Mouse (Mus musculus) ES-Bruce4 (cell line): Measurements from ENCODE around the gene Map1b. TPM values are rescaled to one million over a fixed set of nuclear protein-coding genes. Genes with fewer than 3 reads are reported as not detected.

Source experiments
- H3K27ac ChIP-seq: 2 replicates; pipeline ENCODE4 v1.5.1; 2012; ENCODE audit warnings: low read length, inconsistent platforms; ENCODE audit not compliant: insufficient read depth
- H3K27me3 ChIP-seq: 2 replicates; pipeline ENCODE4 v1.6.1; 2012; ENCODE audit warnings: mild to moderate bottlenecking, low read length, inconsistent platforms; ENCODE audit not compliant: control insufficient read depth, poor library complexity, insufficient read depth, severe bottlenecking
- H3K36me3 ChIP-seq: 2 replicates; pipeline ENCODE4 v1.6.1; 2012; ENCODE audit warnings: inconsistent platforms, mild to moderate bottlenecking, low read length, moderate library complexity; ENCODE audit not compliant: control insufficient read depth, poor library complexity, insufficient read depth, severe bottlenecking
- H3K4me1 ChIP-seq: one replicate; pipeline ENCODE4 v1.8.1; 2011; ENCODE audit warnings: low read length; ENCODE audit not compliant: control insufficient read depth, insufficient read depth
- H3K4me3 ChIP-seq: 2 replicates; pipeline ENCODE4 v1.5.1; 2011; ENCODE audit warnings: low read depth, mild to moderate bottlenecking, low read length
- H3K9ac ChIP-seq: 2 replicates; pipeline ENCODE4 v1.6.1; 2012; ENCODE audit warnings: low read depth, mild to moderate bottlenecking, inconsistent platforms; ENCODE audit not compliant: poor library complexity, severe bottlenecking
- H3K9me3 ChIP-seq: replicated peaks from 2 replicates; pipeline ENCODE4 v1.6.1; 2012; ENCODE audit warnings: mild to moderate bottlenecking, low read length, inconsistent platforms; ENCODE audit not compliant: control insufficient read depth, poor library complexity, insufficient read depth, severe bottlenecking
- CTCF ChIP-seq: IDR thresholded peaks from one replicate; pipeline ENCODE4 v1.8.1; 2011; ENCODE audit warnings: low read depth, low read length
- EP300 ChIP-seq: IDR thresholded peaks from 2 replicates; pipeline ENCODE4 v1.6.1; 2011; ENCODE audit warnings: low read depth, low read length; ENCODE audit not compliant: insufficient read depth
- POLR2A ChIP-seq: IDR thresholded peaks from one replicate; pipeline ENCODE4 v1.8.1; 2011; ENCODE audit warnings: low read length; ENCODE audit not compliant: insufficient read depth
- polyA plus RNA-seq: library from polyadenylated mRNA; stranded (reverse); fragments of >200 nt; gene quantifications from 2 replicates; pipeline ENCODE4 v1.2.4, GENCODE M21; 2011; ENCODE audit warnings: low read depth; ENCODE audit not compliant: missing spikeins, insufficient read depth, insufficient read length

The Map1b gene
- polyA plus RNA-seq, 1 experiment = 47.9 TPM

- Histone ChIP-seq H3K27me3 (no peaks in the 10 kb centered on the region), H3K4me3 (no peak overlapping the region), H3K9me3 (no peaks in the 10 kb centered on the region), H3K27ac (no peak overlapping the region), H3K9ac (no peak overlapping the region), H3K4me1 (no peaks in the 10 kb centered on the region), H3K36me3 (no peaks in the 10 kb centered on the region)
- TF ChIP-seq POLR2A (no peak), CTCF (no peak), EP300 (no peak)
Observed at GRCm38 (mm10) chr13:99472028-99472427, 44.3 kb downstream of the Map1b start.

- H3K4me1 ChIP-seq = no peaks in the 10 kb centered on the region
Observed at GRCm38 (mm10) chr13:99470084-99470483, 46.3 kb downstream of the Map1b start.

GRCm38 (mm10) chr13:99468267-99468666, 48.1 kb downstream of the Map1b start:
- Histone ChIP-seq H3K4me3 (no peak overlapping the region), H3K4me1 (no peaks in the 10 kb centered on the region), H3K27ac (no peak overlapping the region), H3K9me3 (no peaks in the 10 kb centered on the region), H3K27me3 (no peaks in the 10 kb centered on the region), H3K9ac (no peak overlapping the region), H3K36me3 (no peaks in the 10 kb centered on the region)
- no peak for TF ChIP-seq CTCF
- no peak for TF ChIP-seq EP300
- no peak for TF ChIP-seq POLR2A

More at GRCm38 (mm10) chr13:99470084-99470483, 46.3 kb downstream of the Map1b start:
- H3K4me3 ChIP-seq = no peak overlapping the region
- H3K36me3 ChIP-seq = no peaks in the 10 kb centered on the region
- H3K9ac ChIP-seq = no peak overlapping the region
- no peaks in the 10 kb centered on the region for H3K9me3 ChIP-seq
- no peak overlapping the region for H3K27ac ChIP-seq
- no peaks in the 10 kb centered on the region for H3K27me3 ChIP-seq
- TF ChIP-seq EP300 (no peak), CTCF (no peak), POLR2A (no peak)

GRCm38 (mm10) chr13:99466811-99467315, 49.5 kb downstream of the Map1b start:
- TF ChIP-seq EP300 = no peak
- no peak for TF ChIP-seq POLR2A
- no peak for TF ChIP-seq CTCF
- no peak overlapping the region for H3K9ac ChIP-seq
- H3K36me3 ChIP-seq = no peaks in the 10 kb centered on the region
- H3K9me3 ChIP-seq = no peaks in the 10 kb centered on the region; the same call in 1 of the 2 replicates
- no peak overlapping the region for H3K4me3 ChIP-seq
- no peaks in the 10 kb centered on the region for H3K27me3 ChIP-seq
- H3K4me1 ChIP-seq = no peaks in the 10 kb centered on the region
- H3K27ac ChIP-seq = no peak overlapping the region

GRCm38 (mm10) chr13:99466064-99466463, 50.3 kb downstream of the Map1b start:
- Histone ChIP-seq H3K27me3 (no peaks in the 10 kb centered on the region), H3K4me3 (no peak overlapping the region), H3K27ac (no peak overlapping the region), H3K9me3 (no peaks in the 10 kb centered on the region; the same call in 1 of the 2 replicates), H3K4me1 (no peaks in the 10 kb centered on the region), H3K9ac (no peak overlapping the region), H3K36me3 (no peaks in the 10 kb centered on the region)
- TF ChIP-seq POLR2A (no peak), CTCF (no peak), EP300 (no peak)

- no peak for TF ChIP-seq EP300
- no peak for TF ChIP-seq POLR2A
- TF ChIP-seq CTCF = no peak
- no peaks in the 10 kb centered on the region for H3K4me1 ChIP-seq
- no peak overlapping the region for H3K9ac ChIP-seq
- H3K27ac ChIP-seq = no peak overlapping the region
- H3K36me3 ChIP-seq = no peaks in the 10 kb centered on the region
- H3K27me3 ChIP-seq = no peaks in the 10 kb centered on the region
- no peak overlapping the region for H3K4me3 ChIP-seq
- H3K9me3 ChIP-seq = no peaks in the 10 kb centered on the region; the same call in 1 of the 2 replicates
Observed at GRCm38 (mm10) chr13:99464551-99464950, 51.8 kb downstream of the Map1b start.
